Mouse (Mus musculus) testis, adult 2 months (tissue): Measurements from ENCODE around the gene Gm10842.

ENCODE experiments used
- CTCF ChIP-seq: fragments of 200-500 bp; IDR thresholded peaks from 2 replicates; pipeline ENCODE4 v1.5.1; 2012; ENCODE audit warnings: low read depth, mild to moderate bottlenecking, inconsistent platforms, low read length, moderate library complexity; ENCODE audit not compliant: control insufficient read depth, insufficient read depth, insufficient replicate concordance
- POLR2A ChIP-seq: fragments of 200-500 bp; IDR thresholded peaks from 2 replicates; pipeline ENCODE4 v1.6.1; 2012; ENCODE audit warnings: low read depth, mild to moderate bottlenecking, inconsistent platforms, low read length, moderate library complexity; ENCODE audit not compliant: control insufficient read depth

DNA sequence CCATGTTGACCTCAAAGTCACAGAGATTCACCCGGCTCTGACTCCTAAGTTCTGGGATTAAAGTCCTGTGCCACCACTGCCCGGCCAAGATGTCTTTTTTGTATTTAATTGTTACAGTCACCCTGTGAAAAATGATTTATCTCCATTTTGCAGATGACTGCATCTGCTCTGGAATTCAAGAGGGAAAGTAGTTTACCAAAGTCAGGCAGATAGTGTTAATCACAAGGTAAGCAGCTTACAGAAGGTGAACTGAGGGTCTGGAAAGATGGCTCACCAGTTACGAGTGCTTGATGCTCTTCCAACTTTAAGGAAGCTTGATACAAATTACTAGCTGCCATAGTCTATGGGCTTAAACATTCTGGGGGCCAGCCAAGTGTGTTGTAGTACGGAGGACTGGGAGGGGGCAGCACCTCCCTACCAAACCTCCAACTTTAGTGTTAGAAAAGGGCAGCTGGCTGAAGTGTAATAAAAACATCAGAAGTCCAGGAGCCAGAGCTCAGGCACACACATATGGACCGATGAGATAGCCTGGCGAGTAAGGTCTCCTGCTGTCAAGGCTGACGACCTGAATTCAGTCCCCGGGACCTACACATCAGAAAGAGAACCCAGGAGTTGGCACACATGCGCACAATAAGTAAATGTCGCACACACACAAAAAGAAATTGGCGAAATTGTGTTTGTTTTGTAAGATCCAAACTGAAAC, 2.0 kb upstream of the Gm10842 start:
- TF ChIP-seq CTCF (no peak), POLR2A (no peak)
